Mouse (Mus musculus): Measurements from ENCODE around the gene Plgrkt. TPM values are rescaled to one million over a fixed set of nuclear protein-coding genes. Genes with fewer than 3 reads are reported as not detected.
A peak's percentile ranks its signal among the peaks of the same experiment; 100 is the strongest.

Gene Plgrkt
- polyA plus RNA-seq, 1 experiment from 2014 or later = 79.4 TPM

- H3K4me1 ChIP-seq = no peaks in the 10 kb centered on the region
- H3K9me3 ChIP-seq (replicated peaks) = no peaks in the 10 kb centered on the region
- no peak overlapping the region for H3K27ac ChIP-seq
- H3K9ac ChIP-seq = no peak overlapping the region
- H3K36me3 ChIP-seq = no peaks in the 10 kb centered on the region
- H3K4me3 ChIP-seq = no peak overlapping the region
- no peaks in the 10 kb centered on the region for H3K27me3 ChIP-seq
- 87% methylated on average over 9 of the region's 9 CpGs for WGBS
- no peak for ATAC-seq (ENCODE audit: low FRiP score)
- H3K4me2 ChIP-seq (replicated peaks) = no peak overlapping the region
These were observed 7.8 kb upstream of the Plgrkt start for GRCm38 (mm10) chr19:29374947-29375346.

- Histone ChIP-seq H3K4me3 (peak overlapping the region; percentile 11; the same call in 1 of the 2 replicates), H3K36me3 (no peaks in the 10 kb centered on the region), H3K9me3 (replicated peaks) (no peaks in the 10 kb centered on the region), H3K4me2 (replicated peaks) (peak overlapping the region; percentile 34), H3K9ac (no peak overlapping the region), H3K27ac (no peak overlapping the region), H3K4me1 (no peaks in the 10 kb centered on the region), H3K27me3 (no peaks in the 10 kb centered on the region)
- no peak for ATAC-seq (ENCODE audit: low FRiP score)
- WGBS = 42% methylated on average over 11 of the region's 11 CpGs
These were observed 6.2 kb upstream of the Plgrkt start for GRCm38 (mm10) chr19:29373438-29373837.

GRCm38 (mm10) chr19:29372621-29373020 lies 5.4 kb upstream of the Plgrkt start:
- H3K36me3 ChIP-seq = no peaks in the 10 kb centered on the region

GRCm38 (mm10) chr19:29372138-29372537 lies 4.9 kb upstream of the Plgrkt start:
- H3K9ac ChIP-seq = no peak overlapping the region
- peaks cover 5% of the 10 kb centered on the region; the same call in 1 of the 2 replicates for H3K4me1 ChIP-seq
- H3K27me3 ChIP-seq = no peaks in the 10 kb centered on the region; the same call in 1 of the 2 replicates
- ATAC-seq (ENCODE audit: low FRiP score) = no peak
- 82% methylated on average over 4 of the region's 4 CpGs for WGBS
- H3K36me3 ChIP-seq = no peaks in the 10 kb centered on the region
- H3K27ac ChIP-seq = no peak overlapping the region
- H3K4me3 ChIP-seq = no peak overlapping the region
- no peaks in the 10 kb centered on the region for H3K9me3 ChIP-seq (replicated peaks)
- no peak overlapping the region for H3K4me2 ChIP-seq (replicated peaks)

More at GRCm38 (mm10) chr19:29372621-29373020, 5.4 kb upstream of the Plgrkt start:
- H3K4me2 ChIP-seq (replicated peaks) = no peak overlapping the region
- H3K27ac ChIP-seq = no peak overlapping the region
- H3K27me3 ChIP-seq = no peaks in the 10 kb centered on the region; the same call in 1 of the 2 replicates
- H3K9ac ChIP-seq = no peak overlapping the region
- ATAC-seq (ENCODE audit: low FRiP score) = no peak
- 91% methylated on average over 3 of the region's 3 CpGs for WGBS
- no peaks in the 10 kb centered on the region for H3K9me3 ChIP-seq (replicated peaks)
- no peaks in the 10 kb centered on the region for H3K4me1 ChIP-seq
- H3K4me3 ChIP-seq = no peak overlapping the region

GRCm38 (mm10) chr19:29371284-29372081 lies 4.3 kb upstream of the Plgrkt start:
- H3K9me3 ChIP-seq (replicated peaks) = no peaks in the 10 kb centered on the region
- no peak overlapping the region for H3K4me3 ChIP-seq
- H3K27me3 ChIP-seq = no peaks in the 10 kb centered on the region; the same call in 1 of the 2 replicates
- H3K4me1 ChIP-seq = peaks cover 6% of the 10 kb centered on the region; the same call in 1 of the 2 replicates
- H3K36me3 ChIP-seq = no peaks in the 10 kb centered on the region
- no peak overlapping the region for H3K4me2 ChIP-seq (replicated peaks)
- H3K27ac ChIP-seq = no peak overlapping the region
- no peak overlapping the region for H3K9ac ChIP-seq
- WGBS = 81% methylated on average over 18 of the region's 18 CpGs
- no peak for ATAC-seq (ENCODE audit: low FRiP score)

- H3K9ac ChIP-seq = no peak overlapping the region
These were observed 3.5 kb upstream of the Plgrkt start for GRCm38 (mm10) chr19:29370545-29371283.

GRCm38 (mm10) chr19:29370112-29370511 lies 2.9 kb upstream of the Plgrkt start:
- 73% methylated on average over 12 of the region's 12 CpGs for WGBS
- no peaks in the 10 kb centered on the region for H3K9me3 ChIP-seq (replicated peaks)
- no peak for ATAC-seq (ENCODE audit: low FRiP score)
- no peak overlapping the region for H3K4me2 ChIP-seq (replicated peaks)
- no peak overlapping the region for H3K4me3 ChIP-seq
- H3K4me1 ChIP-seq = peaks cover 6% of the 10 kb centered on the region; the same call in 1 of the 2 replicates
- no peak overlapping the region for H3K27ac ChIP-seq
- H3K9ac ChIP-seq = no peak overlapping the region
- H3K36me3 ChIP-seq = no peaks in the 10 kb centered on the region
- H3K27me3 ChIP-seq = no peaks in the 10 kb centered on the region; the same call in 1 of the 2 replicates

More at GRCm38 (mm10) chr19:29370545-29371283, 3.5 kb upstream of the Plgrkt start:
- WGBS = 88% methylated on average over 7 of the region's 7 CpGs
- Histone ChIP-seq H3K27me3 (no peaks in the 10 kb centered on the region; the same call in 1 of the 2 replicates), H3K27ac (no peak overlapping the region), H3K36me3 (no peaks in the 10 kb centered on the region), H3K4me1 (peaks cover 6% of the 10 kb centered on the region; the same call in 1 of the 2 replicates), H3K4me3 (no peak overlapping the region), H3K4me2 (replicated peaks) (no peak overlapping the region), H3K9me3 (replicated peaks) (no peaks in the 10 kb centered on the region)
- no peak for ATAC-seq (ENCODE audit: low FRiP score)

GRCm38 (mm10) chr19:29368671-29369309 lies 1.6 kb upstream of the Plgrkt start:
- 82% methylated on average over 3 of the region's 3 CpGs for WGBS
- no peak overlapping the region for H3K4me3 ChIP-seq

GRCm38 (mm10) chr19:29368041-29368440 lies 851 bp upstream of the Plgrkt start:
- Histone ChIP-seq H3K4me3 (no peak overlapping the region), H3K9me3 (replicated peaks) (no peaks in the 10 kb centered on the region), H3K4me2 (replicated peaks) (no peak overlapping the region), H3K4me1 (peaks cover 6% of the 10 kb centered on the region; the same call in 1 of the 2 replicates), H3K27me3 (peaks cover 5% of the 10 kb centered on the region), H3K9ac (no peak overlapping the region), H3K27ac (no peak overlapping the region), H3K36me3 (no peaks in the 10 kb centered on the region)
- no peak for ATAC-seq (ENCODE audit: low FRiP score)
- WGBS = 89% methylated on average over 2 of the region's 2 CpGs

More at GRCm38 (mm10) chr19:29368671-29369309, 1.6 kb upstream of the Plgrkt start:
- no peaks in the 10 kb centered on the region for H3K9me3 ChIP-seq (replicated peaks)
- H3K27me3 ChIP-seq = peaks cover 5% of the 10 kb centered on the region
- no peak overlapping the region for H3K27ac ChIP-seq
- H3K36me3 ChIP-seq = no peaks in the 10 kb centered on the region
- H3K4me1 ChIP-seq = peaks cover 6% of the 10 kb centered on the region; the same call in 1 of the 2 replicates
- H3K9ac ChIP-seq = no peak overlapping the region
- H3K4me2 ChIP-seq (replicated peaks) = no peak overlapping the region
- no peak for ATAC-seq (ENCODE audit: low FRiP score)

GRCm38 (mm10) chr19:29366226-29366968 lies 793 bp downstream of the Plgrkt start:
- no peaks in the 10 kb centered on the region for H3K36me3 ChIP-seq
- H3K9me3 ChIP-seq (replicated peaks) = no peaks in the 10 kb centered on the region
- peaks cover 12% of the 10 kb centered on the region for H3K4me1 ChIP-seq
- no peak overlapping the region for H3K27ac ChIP-seq
- H3K9ac ChIP-seq = no peak overlapping the region
- H3K4me3 ChIP-seq = peak overlapping the region; percentile 37
- peak overlapping the region; percentile 57 for H3K4me2 ChIP-seq (replicated peaks)
- peaks cover 5% of the 10 kb centered on the region for H3K27me3 ChIP-seq
- ATAC-seq (ENCODE audit: low FRiP score) = no peak
- WGBS = 59% methylated on average over 20 of the region's 20 CpGs

- Histone ChIP-seq H3K4me1 (peaks cover 21% of the 10 kb centered on the region), H3K9ac (no peak overlapping the region), H3K4me2 (replicated peaks) (no peak overlapping the region), H3K27me3 (peaks cover 5% of the 10 kb centered on the region), H3K36me3 (no peaks in the 10 kb centered on the region), H3K9me3 (replicated peaks) (no peaks in the 10 kb centered on the region), H3K27ac (no peak overlapping the region), H3K4me3 (no peak overlapping the region)
- no peak for ATAC-seq (ENCODE audit: low FRiP score)
- WGBS = 8% methylated on average over 3 of the region's 3 CpGs
These were observed 2.1 kb downstream of the Plgrkt start for GRCm38 (mm10) chr19:29365105-29365504.
